Mouse (Mus musculus): Measurements from ENCODE around the gene Nlk.
"Not testable (repeated sequence)": the region's sequence is repeated elsewhere in the genome, so short reads cannot be mapped to it uniquely, and the experiment has no call there.

The Nlk gene

DNA sequence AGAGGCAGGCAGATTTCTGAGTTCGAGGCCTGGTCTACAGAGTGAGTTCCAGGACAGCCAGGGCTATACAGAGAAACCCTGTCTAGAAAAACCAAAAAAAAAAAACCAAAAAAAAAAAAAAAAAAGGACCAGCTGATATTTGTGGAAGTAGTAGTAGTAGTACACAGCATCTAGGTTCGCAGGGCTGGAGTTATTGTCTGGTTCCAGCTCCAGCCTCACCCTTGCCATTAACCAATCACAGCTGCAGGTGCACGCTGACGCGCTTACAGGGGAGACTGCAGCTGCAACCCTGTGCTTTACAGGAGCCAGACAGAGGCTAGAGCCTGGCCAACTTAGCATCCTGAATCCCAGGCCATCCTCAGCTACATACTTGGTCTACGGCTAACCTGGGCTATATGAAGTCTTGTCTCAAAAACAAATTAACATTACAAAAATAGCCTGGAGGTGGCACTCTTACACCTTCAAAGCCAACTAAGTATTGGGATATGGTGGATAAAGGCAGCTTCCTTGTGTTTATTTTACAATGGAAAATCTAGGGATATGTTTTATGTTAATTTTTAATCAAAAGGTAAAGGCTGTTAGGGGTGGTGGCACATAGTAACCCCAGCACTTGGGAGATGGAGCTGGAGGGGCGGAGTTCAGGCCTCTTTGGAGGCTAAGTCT lies 152.6 kb downstream of the Nlk start:
- no peak for DNase-seq (ENCODE audit: low spot score)

DNA sequence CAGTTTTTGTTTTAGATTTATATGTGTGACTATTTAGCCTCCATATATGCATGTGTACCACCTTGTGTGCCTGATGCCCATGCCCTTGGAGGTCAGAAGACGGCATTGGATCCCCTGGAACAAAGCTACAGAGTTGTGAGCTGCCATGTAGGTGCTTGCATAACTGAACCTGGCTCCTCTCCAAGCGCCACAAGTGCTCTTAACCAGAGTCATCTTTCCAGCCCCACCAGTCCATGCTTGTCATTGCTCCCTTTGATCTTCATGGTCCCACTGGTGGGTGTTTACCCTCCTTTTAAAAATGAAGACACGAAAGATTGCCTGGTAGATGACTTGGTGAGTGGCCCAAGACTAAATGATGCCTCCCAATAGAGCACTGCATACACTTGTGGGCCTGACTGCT lies 156.8 kb downstream of the Nlk start:
- DNase-seq (ENCODE audit: low spot score), result no peak

DNA sequence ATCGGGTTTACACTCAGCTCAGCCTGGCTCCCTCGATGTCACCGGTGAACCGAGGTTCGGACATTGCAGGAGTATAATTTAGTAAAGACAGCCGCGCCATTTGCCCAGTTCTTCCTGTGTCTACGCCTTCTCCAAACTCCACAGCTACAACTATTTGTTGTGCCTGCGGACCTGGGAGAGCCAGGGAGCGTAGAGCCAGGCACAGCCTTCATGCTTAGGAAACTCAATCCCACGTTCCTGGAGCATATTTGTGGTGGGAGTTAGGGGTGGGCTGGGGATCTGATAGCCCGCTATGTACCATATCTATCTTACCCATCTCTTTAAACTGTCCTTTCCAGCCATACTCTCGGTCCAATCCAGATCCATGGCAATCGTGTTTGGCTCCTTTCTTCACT lies 160.5 kb downstream of the Nlk start:
- no peak for DNase-seq (ENCODE audit: low spot score)

DNA sequence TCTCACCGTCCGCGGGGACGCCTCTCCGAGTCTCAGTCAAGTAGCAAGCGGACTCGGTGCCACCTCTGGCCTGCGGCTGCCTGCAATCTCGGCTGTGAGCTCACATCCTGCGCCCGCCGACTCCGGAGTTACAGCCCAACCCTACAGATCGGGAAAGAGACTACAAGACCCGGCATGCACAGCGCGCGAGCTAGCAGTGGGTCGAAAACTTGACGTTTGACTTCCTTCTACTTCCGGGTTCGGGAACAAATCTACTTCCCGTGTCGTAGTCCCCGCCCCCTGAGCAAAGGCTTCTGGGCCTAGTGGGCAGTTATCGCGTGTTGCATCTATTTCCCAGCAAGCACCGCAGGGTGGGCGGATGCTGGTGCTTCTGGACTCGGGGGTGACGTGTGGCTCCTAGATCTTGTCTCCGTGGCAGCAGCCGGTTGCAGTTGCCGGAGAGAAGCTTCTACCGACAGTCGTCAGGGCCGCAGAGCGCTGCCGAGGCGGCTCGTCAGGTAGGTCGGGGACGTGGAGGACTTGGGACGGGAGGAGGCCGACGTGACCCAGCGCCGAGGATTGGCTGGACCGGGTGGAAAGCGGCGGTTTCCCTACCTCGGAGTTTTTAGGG lies 161.0 kb downstream of the Nlk start, which contains the start of the genes Tnfaip1 and Ift20:
TSS of gene Tnfaip1 (minus strand) at position 253 of the 610 bp plus-strand sequence.
TSS of gene Ift20 (plus strand) at position 282 of the 610 bp plus-strand sequence.
- DNase-seq (ENCODE audit: low spot score), result peak; percentile 90

DNA sequence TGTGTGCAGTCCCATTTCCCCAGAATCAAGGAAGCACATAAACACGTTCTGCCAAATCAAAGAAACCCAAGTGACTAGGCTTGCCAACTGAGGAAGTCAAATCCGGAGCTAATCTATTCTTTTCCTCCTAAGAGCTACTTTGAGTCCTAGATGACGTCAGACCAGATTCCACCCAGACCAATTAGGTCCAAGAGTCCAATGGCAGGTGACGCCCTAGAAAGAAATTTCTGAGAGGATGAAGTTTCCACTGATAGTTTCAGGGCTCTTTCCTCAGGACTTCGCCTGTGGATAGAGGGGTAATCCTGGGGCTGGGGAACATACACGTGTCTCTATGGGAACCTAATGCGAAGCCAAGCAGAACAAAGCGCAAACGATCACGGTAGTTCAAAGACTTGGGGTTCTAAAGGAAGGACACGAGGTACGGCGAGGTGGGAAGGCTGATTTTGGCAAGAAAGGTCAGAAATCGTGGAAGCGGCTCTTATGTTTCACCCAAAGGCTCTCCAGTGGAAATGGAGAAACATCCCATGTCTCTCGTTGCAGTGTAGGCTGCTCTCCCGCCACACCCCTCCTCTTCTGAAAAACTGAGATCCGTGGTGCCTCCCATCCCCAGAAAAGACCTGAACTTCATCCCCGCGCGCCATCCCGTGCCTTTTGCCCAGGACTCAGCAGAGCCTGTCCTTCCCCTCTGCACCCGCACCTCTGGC lies 161.6 kb downstream of the Nlk start:
- DNase-seq (ENCODE audit: low spot score), result no peak

DNA sequence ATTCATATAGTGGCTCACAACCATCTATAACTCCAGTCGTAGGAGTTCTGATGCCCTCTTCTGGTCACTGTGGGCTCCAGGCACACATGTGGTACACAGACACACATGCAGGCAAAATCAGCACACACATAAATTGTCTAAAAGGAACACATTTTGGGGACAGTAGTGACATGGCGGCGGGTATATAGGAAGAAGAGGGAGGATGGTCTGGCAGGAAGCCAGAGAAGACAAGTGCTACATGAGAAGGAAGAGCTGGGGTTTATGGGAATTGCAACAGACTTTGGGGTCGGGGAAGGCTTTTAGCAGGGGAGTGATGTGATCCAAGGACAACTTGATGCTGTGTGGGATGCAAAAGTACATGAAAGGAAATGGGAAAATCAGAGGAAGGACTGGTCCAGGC lies 162.7 kb downstream of the Nlk start:
- DNase-seq (ENCODE audit: low spot score), result no peak

DNA sequence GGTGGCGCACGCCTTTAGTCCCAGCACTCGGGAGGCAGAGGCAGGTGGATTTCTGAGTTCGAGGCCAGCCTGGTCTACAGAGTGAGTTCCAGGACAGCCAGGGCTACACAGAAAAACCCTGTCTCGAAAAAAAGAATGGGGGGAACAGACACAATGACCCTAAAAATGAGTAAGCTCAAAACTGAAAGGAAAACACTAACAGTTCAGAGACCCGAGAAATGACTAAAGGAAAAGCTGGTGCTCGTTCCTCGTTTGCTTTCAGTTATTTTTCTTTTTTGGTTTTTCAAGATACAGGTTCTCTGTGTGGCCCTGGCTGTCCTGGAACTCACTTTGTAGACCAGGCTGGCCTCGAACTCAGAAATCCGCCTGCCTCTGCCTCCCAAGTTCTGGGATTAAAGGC lies 165.7 kb downstream of the Nlk start:
- DNase-seq (ENCODE audit: low spot score), result not testable (repeated sequence)

DNA sequence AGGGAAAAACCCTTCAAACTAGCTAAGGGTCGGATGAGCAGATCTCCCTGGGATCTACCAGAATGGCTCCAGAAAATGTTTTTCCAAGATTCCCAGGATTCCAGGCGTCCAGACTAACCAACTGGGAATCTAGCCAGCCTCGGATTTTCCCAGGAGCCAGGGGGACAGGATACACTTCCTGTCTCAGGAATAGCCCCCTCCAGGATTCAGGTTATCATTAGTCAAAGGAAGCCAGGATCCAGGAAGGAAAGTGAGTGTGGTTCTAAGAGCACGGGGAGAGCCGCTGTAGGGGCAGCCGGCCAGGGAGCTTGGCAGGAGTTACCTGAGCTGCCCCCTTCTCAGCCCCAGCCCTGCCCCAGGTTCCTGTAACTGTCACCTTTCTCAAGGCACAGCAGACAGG lies 166.1 kb downstream of the Nlk start:
- no peak for DNase-seq (ENCODE audit: low spot score)

DNA sequence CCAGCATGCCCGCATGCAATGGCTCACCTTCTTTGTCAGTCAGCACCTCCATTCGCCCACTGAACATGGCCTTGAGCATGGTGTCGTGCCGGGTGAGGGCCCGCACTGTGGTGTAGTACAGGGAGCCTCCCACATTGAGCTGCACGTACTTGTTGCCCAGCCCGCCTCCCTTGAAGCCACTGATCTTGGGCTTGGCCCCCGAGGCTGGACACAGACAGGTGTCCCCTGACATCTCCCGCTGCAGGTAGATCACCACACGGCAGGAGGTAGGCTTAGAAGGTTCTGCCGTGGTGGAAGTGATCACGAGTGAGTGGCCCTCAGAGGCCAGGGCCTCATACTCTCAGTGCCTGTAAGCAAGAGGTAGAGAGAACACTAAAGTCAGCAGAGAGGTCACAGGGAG lies 167.2 kb downstream of the Nlk start:
- no peak for DNase-seq (ENCODE audit: low spot score)

DNA sequence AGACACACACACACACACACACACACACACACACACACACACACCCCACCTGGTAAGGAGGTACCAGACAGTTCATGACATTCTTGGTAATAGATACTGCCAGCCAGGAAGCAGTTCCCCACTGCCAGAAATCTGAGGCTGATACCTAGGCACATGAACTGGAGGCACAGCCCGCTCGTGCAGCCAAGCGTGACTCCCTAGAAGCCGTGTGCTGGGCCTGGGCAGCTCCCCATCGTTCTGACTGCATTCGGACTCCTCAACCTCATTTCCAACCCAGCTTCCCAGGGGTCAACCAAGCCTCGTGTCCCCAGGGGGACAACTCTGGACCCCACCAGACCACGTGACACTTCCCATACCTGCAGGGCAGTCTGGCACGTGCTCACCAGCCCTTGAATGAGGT lies 168.5 kb downstream of the Nlk start:
- no peak for DNase-seq (ENCODE audit: low spot score)

DNA sequence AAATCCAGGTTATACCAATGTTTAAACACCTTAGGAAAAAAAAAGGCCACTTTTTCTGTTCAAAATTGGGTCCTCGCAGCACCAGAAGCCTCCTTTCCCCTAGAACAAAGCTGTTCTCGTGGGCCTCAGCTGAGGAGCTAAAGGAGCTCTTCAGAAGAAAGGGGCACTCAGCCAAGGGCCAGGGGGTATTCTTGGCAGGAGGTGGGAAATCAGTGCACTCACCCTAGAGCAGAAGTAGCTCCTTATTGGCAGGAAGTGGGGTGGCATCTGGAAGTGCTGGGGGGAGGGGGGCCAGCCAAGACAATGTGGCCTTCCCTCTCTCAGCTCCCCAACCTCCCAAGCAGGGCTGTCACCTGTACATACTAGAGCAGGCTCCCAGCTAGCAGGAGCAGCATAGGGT lies 172.3 kb downstream of the Nlk start:
- no peak for DNase-seq (ENCODE audit: low spot score)

DNA sequence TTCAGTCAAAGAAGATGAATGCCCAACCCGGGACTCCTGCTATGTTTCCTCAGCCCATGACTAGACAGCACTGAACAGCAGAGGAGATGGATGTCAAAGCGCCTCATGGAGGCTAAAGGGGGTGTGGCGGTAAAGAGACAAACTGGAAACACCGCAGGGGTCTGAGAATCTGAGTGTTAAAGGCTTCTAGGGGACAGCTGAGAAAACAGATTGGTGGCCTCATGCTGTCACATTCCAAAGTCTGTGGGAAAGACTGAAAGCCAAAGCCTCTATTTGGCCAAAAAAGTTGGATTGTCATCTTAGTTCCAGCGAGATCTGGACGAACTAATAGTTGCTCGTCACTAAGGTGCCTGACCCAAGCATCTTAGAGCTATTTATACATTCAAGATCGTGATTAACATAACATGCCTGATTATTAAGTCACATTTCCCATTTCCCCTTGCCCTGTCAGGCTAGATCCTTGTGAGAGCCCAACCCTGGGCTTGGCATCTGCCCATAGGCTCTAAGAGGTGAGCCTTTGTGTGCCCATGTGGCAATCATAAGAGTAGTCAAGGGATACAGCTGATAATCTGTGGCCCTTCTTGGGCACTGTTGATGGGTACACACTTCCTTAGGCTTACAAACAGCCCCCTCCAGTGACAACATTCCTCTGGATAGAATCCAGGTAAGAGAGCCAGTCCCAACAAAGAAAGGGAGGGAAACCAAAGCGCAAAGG lies 173.8 kb downstream of the Nlk start:
- DNase-seq (ENCODE audit: low spot score), result no peak

DNA sequence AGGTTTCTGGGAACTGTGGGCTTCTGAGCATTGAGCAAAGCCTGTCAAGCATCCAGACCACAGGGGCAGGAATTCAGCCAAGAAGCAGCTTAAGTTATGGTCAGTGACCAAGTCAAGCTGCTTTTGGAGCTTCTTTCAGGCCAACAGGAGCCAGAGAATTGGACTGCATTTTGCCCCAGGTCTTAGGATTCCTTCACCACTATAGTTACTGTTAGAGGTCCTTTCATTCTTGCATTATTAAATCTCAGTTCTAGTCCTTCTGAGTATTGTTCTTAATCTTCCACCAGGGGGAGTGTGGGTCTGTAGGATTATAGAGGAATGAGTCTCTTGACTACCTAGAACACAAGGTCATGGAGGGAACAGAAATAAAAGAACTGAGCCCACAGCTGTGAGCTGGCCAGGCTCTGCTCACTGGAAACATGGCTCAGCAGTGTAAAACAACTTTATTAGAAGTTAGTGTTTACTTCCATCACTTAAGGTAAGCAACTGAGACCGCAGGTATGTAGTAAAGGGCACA lies 174.6 kb downstream of the Nlk start:
- DNase-seq (ENCODE audit: low spot score), result no peak

DNA sequence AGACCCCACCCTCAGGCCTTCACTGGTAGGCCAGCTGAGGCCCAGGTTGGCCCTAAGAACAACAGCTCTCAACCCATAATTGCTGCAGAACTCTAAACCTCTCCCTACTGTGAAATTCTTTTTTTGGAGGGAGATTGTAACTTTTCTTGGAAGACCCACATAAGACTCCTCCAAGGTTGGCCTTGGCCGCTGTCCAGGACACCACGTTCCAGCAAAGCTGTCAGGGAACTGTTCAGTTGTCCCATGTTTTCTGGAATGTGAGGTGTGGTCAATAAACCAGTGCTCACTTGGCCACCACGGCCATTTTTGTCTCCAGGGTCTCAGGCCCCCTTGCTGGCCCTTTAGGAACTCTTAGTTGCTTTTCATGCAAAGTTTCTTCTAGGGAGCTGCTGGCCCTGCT lies 175.3 kb downstream of the Nlk start:
- no peak for DNase-seq (ENCODE audit: low spot score)

DNA sequence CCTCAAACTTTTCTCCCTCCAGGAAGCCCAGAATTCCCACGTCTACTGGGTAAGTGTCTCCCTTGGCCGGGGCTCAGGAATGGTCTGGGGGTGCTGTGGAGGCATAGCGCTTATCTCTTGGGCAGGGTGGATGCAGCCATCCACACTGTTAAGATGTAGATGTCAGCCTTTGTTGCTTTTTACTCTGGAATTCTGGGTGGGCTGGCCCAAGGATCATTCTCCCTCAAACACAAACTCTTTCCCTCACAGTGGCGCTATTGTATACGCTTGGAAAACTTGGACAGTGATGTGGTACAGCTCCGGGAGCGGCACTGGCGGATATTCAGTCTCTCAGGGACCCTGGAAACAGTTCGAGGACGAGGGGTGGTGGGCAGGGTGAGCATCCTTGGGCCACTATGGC lies 178.2 kb downstream of the Nlk start:
- DNase-seq (ENCODE audit: low spot score), result no peak
